Mouse (Mus musculus) heart, adult 2 months (tissue): Measurements from ENCODE around the gene Fastkd3. TPM values are rescaled to one million over a fixed set of nuclear protein-coding genes. Genes with fewer than 3 reads are reported as not detected.

Experiments used
- DNase-seq, 2 experiments: peaks; one replicate each; pipeline ENCODE4 v3.0.0; 2021
- H3K27ac ChIP-seq: fragments of 200-600 bp; 2 replicates; pipeline ENCODE4 v1.8.1; 2022
- H3K27me3 ChIP-seq: fragments of 200-500 bp; 2 replicates; pipeline ENCODE4 v1.6.1; 2012; ENCODE audit warnings: mild to moderate bottlenecking, low read length, inconsistent platforms, mixed read lengths; ENCODE audit not compliant: control insufficient read depth, insufficient read depth
- H3K36me3 ChIP-seq: fragments of 200-500 bp; 2 replicates; pipeline ENCODE4 v1.6.1; 2012; ENCODE audit warnings: low read length, inconsistent platforms; ENCODE audit not compliant: control insufficient read depth, insufficient read depth
- H3K4me1 ChIP-seq: fragments of 200-500 bp; 2 replicates; pipeline ENCODE4 v1.6.1; 2011; ENCODE audit warnings: low read length; ENCODE audit not compliant: control insufficient read depth, insufficient read depth
- H3K4me3 ChIP-seq: fragments of 200-600 bp; 2 replicates; pipeline ENCODE4 v1.8.1; 2022
- H3K79me2 ChIP-seq: fragments of 200-500 bp; replicated peaks from 2 replicates; pipeline ENCODE4 v1.6.1; 2012; ENCODE audit warnings: mild to moderate bottlenecking, inconsistent platforms, low read length, moderate library complexity, mixed read lengths; ENCODE audit not compliant: control insufficient read depth, insufficient read depth
- H3K9ac ChIP-seq: fragments of 200-500 bp; 2 replicates; pipeline ENCODE4 v1.6.1; 2012; ENCODE audit warnings: low read depth, mild to moderate bottlenecking, control low read depth, inconsistent platforms, low read length, mixed read lengths
- CTCF ChIP-seq: fragments of 200-600 bp; IDR thresholded peaks from 2 replicates; pipeline ENCODE4 v1.8.1; 2022; ENCODE audit warnings: antibody characterized with exemption, mild to moderate bottlenecking, moderate library complexity
- EP300 ChIP-seq: fragments of 200-500 bp; IDR thresholded peaks from 2 replicates; pipeline ENCODE4 v1.6.1; 2011; ENCODE audit warnings: low read depth, low read length, control low read depth; ENCODE audit not compliant: insufficient read depth
- POLR2A ChIP-seq: fragments of 200-500 bp; IDR thresholded peaks from 2 replicates; pipeline ENCODE4 v1.6.1; 2011; ENCODE audit warnings: mild to moderate bottlenecking, low read depth, low read length, control low read depth; ENCODE audit not compliant: insufficient read depth
- WGBS: fragments of 180-500 bp; shearing (Covaris S2); methylation state at CpG from one replicate; pipeline ENCODE4 v1.1.7; 2018; 5-methylcytosine and 5-hydroxymethylcytosine counted together
- intact Hi-C: fragments of 180-260 bp; cut with DNase I; formaldehyde crosslinking; loops from one replicate; pipeline ENCODE4 v1.15.1; 2025
- polyA plus RNA-seq: library from polyadenylated mRNA; depleted of rRNA; stranded (reverse); fragments of >200 nt; gene quantifications from 2 replicates; pipeline ENCODE4 v1.2.3, GENCODE M21; 2012
- total RNA-seq, 2 experiments: library from RNA; stranded (reverse); gene quantifications; 2 replicates each; pipeline ENCODE4 v1.2.3; 2021

The Fastkd3 gene
- total and polyA plus RNA-seq, 3 experiments: 12.0 to 15.2 (median 13.3) TPM

DNA sequence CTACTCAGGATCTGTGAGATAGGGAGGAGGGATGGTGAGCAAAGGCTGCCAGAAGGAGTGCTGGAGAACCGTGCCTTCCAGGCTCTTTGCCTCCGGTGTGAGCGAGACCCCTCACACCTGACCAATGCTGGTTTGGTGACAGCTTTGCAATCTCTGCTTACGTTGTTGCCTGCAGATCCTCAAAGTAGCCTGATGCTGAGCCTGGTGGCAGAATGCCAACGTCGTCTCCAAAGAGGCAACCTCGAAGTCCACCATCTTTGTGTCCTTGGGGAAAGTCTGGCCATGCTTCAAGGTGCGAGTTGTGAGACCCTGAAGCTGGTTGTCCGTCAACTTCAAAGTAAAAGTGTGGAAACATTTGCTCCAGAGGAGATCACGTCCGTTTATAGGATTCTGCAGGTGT is 1.9 kb downstream of the Fastkd3 start:
- TF ChIP-seq CTCF (no peak), POLR2A (no peak), EP300 (no peak)
- peaks cover 2% of the 10 kb centered on the region for H3K4me1 ChIP-seq
- WGBS: 90% methylated on average over 11 of the region's 11 CpGs
- no peak overlapping the region for H3K27ac ChIP-seq
- no peaks in the 10 kb centered on the region for H3K27me3 ChIP-seq
- H3K4me3 ChIP-seq: no peak overlapping the region
- intact Hi-C loops: loop anchor here (10.0 kb wide), 4 partner anchors 901 to 1231 kb away; partner anchors contain the start of genes Nsun2, Srd5a1 and Tent4a
- H3K9ac ChIP-seq: no peak overlapping the region
- DNase-seq: no peak
- H3K79me2 ChIP-seq: no peaks in the 10 kb centered on the region
- H3K36me3 ChIP-seq: no peaks in the 10 kb centered on the region

DNA sequence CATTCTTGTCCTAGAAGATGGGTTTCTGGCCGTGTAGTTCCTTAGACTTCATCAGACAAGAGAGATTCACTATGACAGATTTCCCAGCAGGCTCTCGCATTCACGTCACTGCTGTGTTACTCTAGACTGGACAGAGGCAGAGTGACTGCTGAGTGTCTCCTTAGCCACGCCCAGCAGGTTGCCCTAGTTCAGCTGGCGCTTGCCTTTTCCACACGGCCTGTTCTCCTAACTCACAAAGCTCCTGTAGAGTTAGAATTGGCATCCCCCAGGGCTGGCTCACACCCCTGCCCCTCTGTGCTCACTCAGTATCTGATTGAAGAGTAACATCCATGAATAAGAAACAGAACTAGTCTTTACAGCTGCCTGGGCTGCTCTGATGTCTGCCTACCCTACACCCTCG is 3.4 kb downstream of the Fastkd3 start:
- WGBS: 88% methylated on average over 7 of the region's 7 CpGs
- intact Hi-C loops: loop anchor here (10.0 kb wide), 4 partner anchors 899 to 1229 kb away; partner anchors contain the start of genes Nsun2, Srd5a1 and Tent4a
- no peaks in the 10 kb centered on the region for H3K27me3 ChIP-seq
- no peak for DNase-seq
- H3K9ac ChIP-seq: no peak overlapping the region
- no peak overlapping the region for H3K4me3 ChIP-seq
- no peaks in the 10 kb centered on the region for H3K79me2 ChIP-seq
- no peak overlapping the region for H3K27ac ChIP-seq
- TF ChIP-seq POLR2A (no peak), EP300 (no peak), CTCF (no peak)
- H3K4me1 ChIP-seq: peaks cover 2% of the 10 kb centered on the region
- peaks cover 2% of the 10 kb centered on the region; the same call in 1 of the 2 replicates for H3K36me3 ChIP-seq

DNA sequence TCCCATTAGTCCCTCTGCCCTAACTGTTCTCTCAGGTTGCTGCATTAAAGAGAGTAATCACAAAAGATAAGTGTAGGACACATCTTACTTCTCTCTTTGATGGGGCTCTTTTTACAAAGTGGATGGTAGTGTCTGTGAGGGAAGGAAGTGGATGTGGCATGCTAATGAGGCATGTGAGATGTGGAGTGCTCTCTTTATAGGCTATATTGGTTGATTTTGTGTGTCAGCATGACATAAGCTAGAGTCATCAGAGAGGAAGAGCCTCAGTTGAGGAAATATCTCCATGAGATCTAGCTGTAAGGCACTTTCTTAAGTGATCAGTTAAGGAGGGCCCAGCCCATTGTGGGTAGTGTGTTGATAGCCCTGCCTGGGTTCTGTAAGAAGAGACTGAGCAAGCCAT is 6.3 kb downstream of the Fastkd3 start:
- H3K4me1 ChIP-seq: no peaks in the 10 kb centered on the region
- H3K27me3 ChIP-seq: no peaks in the 10 kb centered on the region
- H3K27ac ChIP-seq: no peak overlapping the region
- no peak overlapping the region for H3K9ac ChIP-seq
- no peaks in the 10 kb centered on the region for H3K79me2 ChIP-seq
- H3K36me3 ChIP-seq: peaks cover 2% of the 10 kb centered on the region; the same call in 1 of the 2 replicates
- H3K4me3 ChIP-seq: no peak overlapping the region
- TF ChIP-seq POLR2A (no peak), EP300 (no peak), CTCF (no peak)
- intact Hi-C loops: loop anchor here (10.0 kb wide), 4 partner anchors 896 to 1226 kb away; partner anchors contain the start of genes Nsun2, Srd5a1 and Tent4a
- DNase-seq: no peak

DNA sequence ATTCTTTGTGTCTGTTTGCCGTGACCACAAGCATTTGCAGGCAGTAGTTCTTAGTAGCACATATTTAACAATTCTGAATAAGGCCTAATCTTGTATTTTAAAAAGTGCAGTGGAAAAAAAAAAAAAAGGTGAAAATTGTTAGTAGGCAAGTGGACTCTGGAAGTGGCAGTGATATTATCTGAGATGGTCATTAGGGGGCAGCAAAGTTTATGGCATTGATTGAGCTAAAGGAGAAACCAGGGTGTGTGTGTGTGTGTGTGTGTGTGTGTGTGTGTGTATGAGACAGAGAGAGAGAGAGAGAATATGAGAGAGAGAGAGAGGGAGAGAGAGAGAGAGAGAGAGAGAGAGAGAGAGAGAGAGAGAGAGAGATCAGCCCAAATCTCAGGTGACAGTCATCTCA is 11.8 kb downstream of the Fastkd3 start:
- H3K4me1 ChIP-seq: no peaks in the 10 kb centered on the region
- intact Hi-C loops: no loop called here
- TF ChIP-seq CTCF (peak; percentile 38), EP300 (no peak)
- no peak overlapping the region for H3K4me3 ChIP-seq
- peaks cover 1% of the 10 kb centered on the region; the same call in 1 of the 2 replicates for H3K27me3 ChIP-seq
- no peak overlapping the region for H3K27ac ChIP-seq
- H3K79me2 ChIP-seq: no peaks in the 10 kb centered on the region
- H3K9ac ChIP-seq: no peak overlapping the region
- H3K36me3 ChIP-seq: peaks cover 2% of the 10 kb centered on the region; the same call in 1 of the 2 replicates
- no peak for DNase-seq
- WGBS: 79% methylated on average over 1 of the region's 1 CpGs

DNA sequence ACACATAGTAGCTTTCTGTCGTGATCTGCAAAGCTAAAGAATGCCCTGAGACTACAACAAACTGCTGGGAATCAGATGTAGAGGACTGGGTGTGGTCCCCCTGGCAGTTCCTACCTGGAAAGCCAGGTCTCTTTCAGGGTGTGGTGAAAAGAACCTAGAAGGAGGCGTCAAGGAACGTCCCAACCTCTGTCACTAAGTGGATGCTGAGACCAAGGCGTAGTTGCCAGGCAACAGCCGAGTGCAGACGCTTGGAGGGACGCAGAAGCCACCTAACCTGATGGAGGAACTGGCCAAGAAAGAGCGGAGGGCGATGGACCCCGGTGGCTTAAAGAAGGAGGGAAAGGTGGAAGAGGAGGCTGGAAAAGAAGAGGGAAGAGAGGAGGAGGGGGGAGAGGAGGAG is 15.2 kb downstream of the Fastkd3 start, which contains the start of gene 1700001L19Rik:
Gene 1700001L19Rik (plus strand): TSS at position 223 of the 400 bp plus-strand sequence.
- no peaks in the 10 kb centered on the region for H3K79me2 ChIP-seq
- no peak within 1 kb of the TSS for H3K27ac ChIP-seq
- WGBS: 12% methylated on average over 9 of the region's 10 CpGs
- H3K4me1 ChIP-seq: no peaks in the 10 kb centered on the region
- H3K9ac ChIP-seq: no peak within 1 kb of the TSS
- intact Hi-C loops: no loop called here
- H3K27me3 ChIP-seq: peaks cover 1% of the 10 kb centered on the region; the same call in 1 of the 2 replicates
- H3K4me3 ChIP-seq: no peak within 1 kb of the TSS
- no peak for DNase-seq
- TF ChIP-seq EP300: no peak
- TF ChIP-seq POLR2A: no peak
- no peak for TF ChIP-seq CTCF
- no peaks in the 10 kb centered on the region for H3K36me3 ChIP-seq

DNA sequence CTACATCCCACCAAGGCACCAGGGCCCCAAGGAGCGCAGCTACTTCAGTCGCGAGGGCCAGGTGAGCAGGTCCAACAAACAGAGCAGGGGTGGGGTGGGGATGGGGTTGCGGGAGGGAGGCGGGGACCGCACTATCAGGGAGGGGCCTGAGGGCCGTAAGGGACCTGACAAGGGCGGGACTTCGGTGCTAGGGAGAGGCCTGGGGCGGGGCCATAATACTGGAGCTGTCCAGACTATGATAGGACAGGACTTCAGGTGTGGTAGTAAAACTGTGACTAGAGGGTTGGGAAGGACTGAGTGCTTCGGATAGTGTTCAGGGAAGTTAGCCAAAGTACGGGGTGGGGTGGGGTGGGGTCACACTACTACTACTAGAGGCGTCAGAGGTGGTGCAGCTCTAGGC is 15.6 kb downstream of the Fastkd3 start:
- Histone ChIP-seq H3K9ac (no peak overlapping the region), H3K4me1 (no peaks in the 10 kb centered on the region), H3K27ac (no peak overlapping the region), H3K27me3 (peaks cover 1% of the 10 kb centered on the region; the same call in 1 of the 2 replicates), H3K4me3 (no peak overlapping the region), H3K36me3 (no peaks in the 10 kb centered on the region), H3K79me2 (no peaks in the 10 kb centered on the region)
- WGBS: 21% methylated on average over 13 of the region's 13 CpGs
- intact Hi-C loops: no loop called here
- DNase-seq: no peak
- TF ChIP-seq CTCF (no peak), EP300 (no peak)
